Mouse (Mus musculus): ENCODE measurements around the gene Pelp1. TPM values are rescaled to one million over a fixed set of nuclear protein-coding genes. Genes with fewer than 3 reads are reported as not detected.

Gene Pelp1
- polyA plus RNA-seq (2017; shearing (Covaris generic)): 9.9 TPM

GRCm38 (mm10) chr11:70409594-70410296 lies at the start of gene Pelp1:
Pelp1 (minus strand) TSS chr11:70410031.

GRCm38 (mm10) chr11:70458688-70459600 lies 49.1 kb upstream of the Pelp1 start, which contains the start of gene Zmynd15:
Zmynd15 (plus strand) TSS chr11:70459433.

GRCm38 (mm10) chr11:70451797-70452498 lies 42.1 kb upstream of the Pelp1 start, which contains the start of gene Med11:
Med11 (plus strand) TSS chr11:70451919.

DNA sequence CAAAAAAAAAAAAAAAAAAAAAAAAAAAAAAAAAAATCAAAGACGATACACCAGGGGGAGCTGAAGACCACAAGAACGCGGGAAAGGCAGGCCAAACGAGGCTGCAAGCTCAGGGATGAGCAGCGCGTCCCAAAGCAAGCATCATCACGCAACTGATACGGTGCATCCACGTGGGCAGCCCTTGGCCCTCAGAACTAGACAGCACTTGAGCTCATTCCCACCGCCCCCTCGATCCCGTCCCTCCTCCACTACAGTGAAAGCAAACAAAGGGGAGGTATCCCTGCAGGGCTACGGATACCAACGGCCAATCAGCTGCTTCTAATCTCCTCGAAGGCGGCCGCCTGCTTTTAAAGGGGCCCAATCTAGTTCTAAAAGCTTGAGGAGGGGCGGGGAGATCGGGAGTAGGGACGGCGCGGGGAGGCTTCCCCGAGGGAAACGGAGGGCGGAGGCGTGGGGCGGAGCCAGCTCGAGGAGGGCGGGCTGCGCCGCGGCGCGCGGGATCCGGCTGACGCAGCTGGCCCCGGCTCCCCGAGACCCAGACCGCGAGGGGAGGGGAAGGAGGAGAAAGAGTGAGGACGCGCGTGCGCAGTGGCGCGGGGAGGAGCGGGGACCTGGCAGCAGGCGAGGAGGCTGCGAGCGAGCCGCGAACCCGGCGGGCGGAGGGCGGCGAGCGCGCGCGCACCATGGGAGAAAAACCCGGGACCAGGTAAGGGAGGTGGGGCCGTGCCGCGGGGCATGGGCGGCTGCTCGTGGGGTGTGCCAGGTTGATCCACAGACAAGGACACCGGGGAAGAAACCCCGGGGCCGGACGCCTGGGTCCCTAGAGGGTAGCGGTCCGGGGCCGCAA lies 22.4 kb upstream of the Pelp1 start, which contains the start of gene Arrb2:
Gene Arrb2, plus strand, starts transcription at position 588 of the 847 bp plus-strand sequence.

DNA sequence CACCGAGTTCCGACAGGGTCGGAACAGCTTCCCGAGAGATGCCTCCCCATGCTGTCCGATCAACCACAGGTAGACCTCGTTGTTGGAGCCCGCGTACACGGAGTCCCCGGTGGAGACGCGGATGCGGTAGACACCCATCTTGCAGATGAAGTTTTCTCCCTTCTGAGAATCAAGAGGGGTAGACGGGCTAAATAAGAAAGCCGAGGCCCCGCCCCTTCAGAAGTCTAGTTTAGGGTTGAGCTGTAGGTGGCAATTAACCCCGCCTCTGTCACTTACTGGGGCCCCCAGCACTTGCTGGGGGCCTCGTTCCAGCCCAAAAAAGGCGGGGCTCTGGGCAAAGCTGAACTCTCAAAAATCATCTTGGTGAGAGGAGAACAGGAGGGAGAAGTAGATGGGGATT lies 58.0 kb downstream of the Pelp1 start, which contains the start of gene Alox15:
Gene Alox15, minus strand, starts transcription at position 164 of the 400 bp plus-strand sequence.

Other genes with a start within 250 kb of the Pelp1 start
- gene Slc16a11, start 197.3 kb downstream of the Pelp1 start, polyA plus RNA-seq (2017; shearing (Covaris generic)): not detected
- 0.65 TPM for gene Slc16a13, start 189.0 kb downstream of the Pelp1 start, polyA plus RNA-seq (2017; shearing (Covaris generic))
- gene Bcl6b, start 180.2 kb downstream of the Pelp1 start, polyA plus RNA-seq (2017; shearing (Covaris generic)): 0.11 TPM
- gene 0610010K14Rik, start 172.1 kb downstream of the Pelp1 start, polyA plus RNA-seq (2017; shearing (Covaris generic)): 86.1 TPM
- 4.5 TPM for gene Gm21988, start 170.2 kb downstream of the Pelp1 start, polyA plus RNA-seq (2017; shearing (Covaris generic))
- 200 TPM for gene Rnasek, start 170.2 kb downstream of the Pelp1 start, polyA plus RNA-seq (2017; shearing (Covaris generic))
- not detected for gene Alox12, start 154.7 kb downstream of the Pelp1 start, polyA plus RNA-seq (2017; shearing (Covaris generic))
- not detected for gene Alox12e, start 87.4 kb downstream of the Pelp1 start, polyA plus RNA-seq (2017; shearing (Covaris generic))
- 0.26 TPM for gene Alox15, start 58.0 kb downstream of the Pelp1 start, polyA plus RNA-seq (2017; shearing (Covaris generic))
- 172 TPM for gene Arrb2, start 22.6 kb upstream of the Pelp1 start, polyA plus RNA-seq (2017; shearing (Covaris generic))
- gene Med11, start 41.9 kb upstream of the Pelp1 start, polyA plus RNA-seq (2017; shearing (Covaris generic)): 192 TPM
- 0.43 TPM for gene Zmynd15, start 49.4 kb upstream of the Pelp1 start, polyA plus RNA-seq (2017; shearing (Covaris generic))
- gene Cxcl16, start 50.0 kb upstream of the Pelp1 start, polyA plus RNA-seq (2017; shearing (Covaris generic)): 3.0 TPM
- 0.67 TPM for gene Tm4sf5, start 95.2 kb upstream of the Pelp1 start, polyA plus RNA-seq (2017; shearing (Covaris generic))
- gene Vmo1, start 104.6 kb upstream of the Pelp1 start, polyA plus RNA-seq (2017; shearing (Covaris generic)): not detected
- gene Gltpd2, start 109.2 kb upstream of the Pelp1 start, polyA plus RNA-seq (2017; shearing (Covaris generic)): not detected
- 301 TPM for gene Psmb6, start 115.3 kb upstream of the Pelp1 start, polyA plus RNA-seq (2017; shearing (Covaris generic))
- gene Gm40193, start 122.9 kb upstream of the Pelp1 start, polyA plus RNA-seq (2017; shearing (Covaris generic)): not detected
- 12.7 TPM for gene Pld2, start 130.0 kb upstream of the Pelp1 start, polyA plus RNA-seq (2017; shearing (Covaris generic))
- gene Mink1, start 152.8 kb upstream of the Pelp1 start, polyA plus RNA-seq (2017; shearing (Covaris generic)): 24.3 TPM
- gene 4930544D05Rik, start 205.8 kb upstream of the Pelp1 start, polyA plus RNA-seq (2017; shearing (Covaris generic)): 1.5 TPM
- 10.7 TPM for gene Chrne, start 209.2 kb upstream of the Pelp1 start, polyA plus RNA-seq (2017; shearing (Covaris generic))
- gene Gp1ba, start 229.1 kb upstream of the Pelp1 start, polyA plus RNA-seq (2017; shearing (Covaris generic)): not detected
- 286 TPM for gene Rnf167, start 237.2 kb upstream of the Pelp1 start, polyA plus RNA-seq (2017; shearing (Covaris generic))
- 71.3 TPM for gene Slc25a11, start 237.4 kb upstream of the Pelp1 start, polyA plus RNA-seq (2017; shearing (Covaris generic))
- gene Pfn1, start 244.6 kb upstream of the Pelp1 start, polyA plus RNA-seq (2017; shearing (Covaris generic)): 2,639 TPM
- 11.1 TPM for gene Eno3, start 247.2 kb upstream of the Pelp1 start, polyA plus RNA-seq (2017; shearing (Covaris generic))